Mouse (Mus musculus) brain, embryonic 14.5 days (tissue): Measurements from ENCODE around the gene Prrc2b. TPM values are rescaled to one million over a fixed set of nuclear protein-coding genes. Genes with fewer than 3 reads are reported as not detected.

ENCODE experiments used
- DNase-seq: peaks from one replicate; pipeline ENCODE4 v3.0.0-alpha.2; 2011; ENCODE audit warnings: low read depth
- CTCF ChIP-seq: fragments of 200-500 bp; IDR thresholded peaks from 2 replicates; pipeline ENCODE4 v1.5.1; 2012; ENCODE audit warnings: inconsistent platforms, mild to moderate bottlenecking, moderate library complexity, borderline replicate concordance; ENCODE audit not compliant: insufficient read depth, insufficient read length; ENCODE audit errors: extremely low read depth
- POLR2A ChIP-seq: fragments of 200-500 bp; IDR thresholded peaks from 2 replicates; pipeline ENCODE4 v1.6.1; 2012; ENCODE audit warnings: mild to moderate bottlenecking, inconsistent platforms, borderline replicate concordance; ENCODE audit not compliant: poor library complexity, insufficient read depth, insufficient read length, severe bottlenecking; ENCODE audit errors: extremely low read depth
- polyA plus RNA-seq: library from polyadenylated mRNA; depleted of rRNA; stranded (reverse); fragments of >200 nt; gene quantifications from 2 replicates; pipeline ENCODE4 v1.2.3, GENCODE M21; 2012

Gene Prrc2b
- polyA plus RNA-seq, 1 experiment: 171 TPM

- TF ChIP-seq CTCF: no peak
- no peak for TF ChIP-seq POLR2A
These were observed 48.1 kb downstream of the Prrc2b start for GRCm38 (mm10) chr2:32198977-32199376.

GRCm38 (mm10) chr2:32200033-32200432 lies 49.2 kb downstream of the Prrc2b start:
- no peak for DNase-seq
- TF ChIP-seq POLR2A: no peak
- no peak for TF ChIP-seq CTCF

More at GRCm38 (mm10) chr2:32198977-32199376, 48.1 kb downstream of the Prrc2b start:
- DNase-seq: no peak

DNA sequence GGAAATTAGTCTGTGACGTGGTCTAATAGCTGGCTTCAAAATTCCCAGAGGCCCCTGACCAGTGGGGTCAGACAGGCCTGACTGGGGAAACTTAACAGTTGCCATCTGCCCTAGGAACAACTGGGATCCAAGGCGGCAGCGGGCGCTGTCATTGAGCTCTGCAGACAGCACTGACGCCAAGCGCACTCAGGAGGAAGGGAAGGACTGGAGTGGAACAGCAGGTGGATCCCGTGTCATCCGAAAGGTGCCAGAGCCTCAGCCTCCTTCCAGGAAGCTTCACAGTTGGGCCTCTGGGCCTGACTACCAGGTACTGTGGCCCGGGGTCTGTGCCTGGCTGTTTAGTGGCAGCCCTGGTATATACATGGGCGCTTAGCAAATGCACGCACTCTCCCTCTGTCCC lies 49.8 kb downstream of the Prrc2b start:
- no peak for TF ChIP-seq POLR2A
- no peak for TF ChIP-seq CTCF
- DNase-seq: no peak

DNA sequence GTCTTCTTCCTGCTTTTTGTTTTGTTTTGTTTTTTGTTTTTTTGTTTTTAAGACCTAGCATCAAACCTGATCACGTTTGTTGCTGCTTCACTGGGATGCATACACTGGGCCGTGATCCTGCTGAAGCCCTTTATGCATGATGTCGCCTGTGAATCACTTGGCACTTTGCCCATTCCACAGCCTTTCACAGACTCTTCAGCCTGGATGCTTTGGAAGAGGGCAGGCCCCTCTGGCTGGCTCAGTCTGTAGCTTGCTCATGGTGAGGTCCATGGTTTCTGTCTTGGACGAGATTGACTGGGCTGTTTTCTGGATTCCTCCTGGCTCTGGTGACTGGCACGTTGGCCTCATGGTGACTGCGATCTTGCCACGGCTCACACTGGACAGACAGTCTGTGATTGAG lies 50.6 kb downstream of the Prrc2b start:
- DNase-seq: peak; percentile 85
- TF ChIP-seq CTCF (no peak), POLR2A (no peak)

DNA sequence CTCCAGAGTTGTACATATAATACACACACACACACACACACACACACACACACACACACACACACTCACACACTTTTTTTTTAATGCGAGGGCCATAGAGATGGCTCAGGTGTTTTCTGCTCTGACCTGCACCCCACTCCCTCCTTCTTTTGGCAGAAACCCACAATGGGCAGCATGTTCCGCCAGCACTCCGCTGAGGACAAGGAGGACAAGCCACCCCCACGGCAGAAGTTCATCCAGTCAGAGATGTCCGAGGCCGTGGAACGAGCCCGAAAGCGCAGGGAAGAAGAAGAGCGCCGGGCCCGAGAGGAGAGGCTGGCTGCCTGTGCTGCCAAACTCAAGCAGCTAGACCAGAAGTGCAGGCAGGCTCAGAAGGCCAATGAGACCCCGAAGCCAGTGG lies 53.0 kb downstream of the Prrc2b start:
- DNase-seq: no peak
- TF ChIP-seq POLR2A (no peak), CTCF (no peak)

GRCm38 (mm10) chr2:32207682-32208081 lies 56.8 kb downstream of the Prrc2b start:
- no peak for DNase-seq
- TF ChIP-seq CTCF: no peak
- no peak for TF ChIP-seq POLR2A

GRCm38 (mm10) chr2:32211689-32212088 lies 60.8 kb downstream of the Prrc2b start:
- no peak for DNase-seq
- TF ChIP-seq CTCF (no peak), POLR2A (no peak)

DNA sequence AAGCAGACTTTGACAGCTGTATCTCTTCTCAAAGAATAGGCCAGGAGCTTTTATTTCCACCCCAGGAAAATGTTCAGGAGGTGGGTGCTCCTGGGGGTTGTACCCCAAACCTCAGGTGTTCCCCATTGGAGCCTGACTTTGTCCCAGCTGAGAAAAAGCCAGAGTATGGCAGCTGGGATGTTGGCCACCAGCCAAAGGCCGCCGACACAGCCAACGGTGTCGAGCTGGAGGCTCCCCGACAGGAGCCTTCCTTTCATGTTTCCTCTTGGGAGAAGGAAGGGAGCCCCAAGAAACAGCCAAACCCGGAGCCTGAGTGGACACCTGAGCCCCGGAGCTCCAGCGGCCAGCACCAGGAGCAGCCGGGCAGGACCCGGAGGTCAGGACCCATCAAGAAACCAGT lies 62.1 kb downstream of the Prrc2b start:
- TF ChIP-seq POLR2A: no peak
- DNase-seq: peak; percentile 27

DNA sequence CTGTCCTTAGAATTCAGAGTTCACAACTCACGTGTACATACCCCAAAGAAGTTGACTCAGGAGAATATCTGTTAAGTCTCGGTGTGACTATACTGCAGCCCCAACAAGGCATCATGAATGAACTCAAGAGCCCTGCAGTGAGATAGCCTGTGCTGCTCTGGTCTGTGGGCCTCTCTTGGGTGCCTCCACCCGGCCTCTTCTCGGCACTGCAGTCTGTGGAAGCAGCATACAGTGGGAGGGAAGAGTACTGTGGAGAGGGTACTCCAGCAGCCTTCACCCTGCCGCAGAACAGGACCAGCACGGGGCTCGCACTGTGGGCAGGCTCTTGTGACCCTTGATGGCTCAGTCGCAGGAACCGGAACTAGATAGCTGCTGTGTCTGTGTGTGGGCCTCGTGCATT lies 64.7 kb downstream of the Prrc2b start:
- TF ChIP-seq POLR2A (no peak), CTCF (no peak)
- DNase-seq: no peak

- TF ChIP-seq CTCF: no peak
- no peak for TF ChIP-seq POLR2A
- no peak for DNase-seq
These were observed 65.6 kb downstream of the Prrc2b start for GRCm38 (mm10) chr2:32216506-32216905.

DNA sequence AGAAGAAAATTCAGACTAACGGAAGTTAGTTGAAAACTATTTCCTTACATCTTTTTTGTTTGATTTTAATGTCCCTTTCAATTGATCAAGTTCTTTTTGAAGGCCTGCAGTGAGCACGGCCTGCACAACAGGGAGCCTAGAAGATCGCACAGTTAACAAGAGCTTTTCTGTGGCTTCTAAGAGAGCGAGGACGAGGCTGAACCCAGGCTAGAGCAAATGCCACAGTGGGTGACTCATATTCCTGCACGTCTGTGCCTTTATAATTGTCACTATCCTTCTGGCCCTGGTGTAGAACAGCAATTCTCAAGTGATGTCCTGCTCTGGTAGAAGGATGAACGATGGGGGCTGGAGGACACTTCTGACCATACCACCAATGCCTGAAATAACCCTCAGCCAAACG lies 66.8 kb downstream of the Prrc2b start:
- no peak for DNase-seq
- TF ChIP-seq CTCF: no peak

GRCm38 (mm10) chr2:32218113-32218512 lies 67.2 kb downstream of the Prrc2b start:
- no peak for DNase-seq
- TF ChIP-seq POLR2A: no peak
